Mouse (Mus musculus) urinary bladder, adult 2 months (tissue): ENCODE data around the gene Eif1ad. TPM values are rescaled to one million over a fixed set of nuclear protein-coding genes. Genes with fewer than 3 reads are reported as not detected.
A peak's percentile ranks its signal among the peaks of the same experiment; 100 is the strongest.
"Not testable (repeated sequence)": the region's sequence is repeated elsewhere in the genome, so short reads cannot be mapped to it uniquely, and the experiment has no call there.

Experiments
- DNase-seq: peaks from one replicate; pipeline ENCODE4 v3.0.0; 2022; ENCODE audit warnings: low spot score
- polyA plus RNA-seq: library from polyadenylated mRNA; depleted of rRNA; stranded (reverse); fragments of >200 nt; gene quantifications from 2 replicates; pipeline ENCODE4 v1.2.3, GENCODE M21; 2012; rRNA removed

The Eif1ad gene
- polyA plus RNA-seq: 24.4 and 26.8 TPM in 2 replicates

DNA sequence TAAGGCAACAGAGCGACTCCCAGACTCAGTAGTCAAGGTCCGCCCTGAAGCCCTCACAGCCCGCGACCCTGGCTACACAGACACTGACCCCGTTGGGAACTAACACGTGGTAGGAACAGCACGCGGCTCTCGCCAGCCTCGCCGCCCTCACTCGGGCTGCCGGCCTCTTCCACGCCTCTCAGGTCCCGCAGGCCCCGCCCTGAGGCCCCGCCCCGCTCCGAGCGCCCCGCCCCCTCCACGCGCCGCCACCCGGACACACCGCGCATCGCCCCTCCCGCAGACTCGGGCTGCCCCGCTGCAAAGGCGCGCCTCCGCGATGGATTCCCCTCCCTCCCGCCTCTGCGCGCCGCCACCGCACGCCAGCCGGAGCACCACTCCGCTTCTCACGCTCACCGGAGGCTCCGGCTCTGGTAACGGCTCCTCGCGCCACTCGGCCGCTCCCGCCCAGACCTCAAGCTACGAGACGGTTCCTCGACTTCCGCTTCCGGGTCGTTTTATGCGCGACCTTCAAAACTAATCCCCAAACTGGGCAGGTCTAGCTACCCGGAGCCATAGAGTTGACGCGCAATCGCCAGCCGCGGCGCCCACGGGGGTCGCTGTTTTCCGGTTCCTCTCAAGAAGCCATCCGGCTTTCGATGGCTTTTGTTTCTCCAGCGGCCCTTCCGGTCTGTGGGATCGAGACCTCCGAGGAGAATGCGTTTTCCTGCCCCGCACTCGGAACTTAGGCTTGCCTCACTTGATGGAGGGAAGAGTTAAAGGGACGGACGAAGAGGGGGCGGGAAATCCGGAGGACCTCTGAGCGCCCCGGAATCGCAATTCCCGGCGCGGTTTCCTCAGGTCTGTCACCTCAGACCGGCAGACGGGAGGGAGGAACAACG is at the start of gene Eif1ad:
Gene Eif1ad (plus strand): TSS at position 567 of the 878 bp plus-strand sequence.
- peak; percentile 96 for DNase-seq

DNA sequence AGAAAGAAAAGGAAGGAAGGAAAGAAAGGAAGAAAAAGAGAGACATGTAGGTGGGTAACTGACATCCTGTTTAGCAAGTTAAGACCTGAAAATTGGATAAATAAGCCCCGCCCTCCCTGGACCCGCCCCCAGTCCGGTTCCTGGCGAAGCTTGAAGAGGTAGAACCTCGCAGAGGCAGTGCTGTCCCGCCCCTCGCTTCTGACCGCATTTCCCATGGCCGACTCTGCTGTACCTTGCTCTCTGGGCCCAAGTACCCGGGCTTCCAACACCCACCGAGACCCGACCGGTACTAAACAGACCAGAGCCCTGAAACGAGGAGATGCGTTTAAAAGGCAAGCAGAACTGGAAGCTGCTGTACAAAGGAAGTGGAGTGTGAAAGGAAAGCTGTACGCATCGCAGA is 42.7 kb upstream of the Eif1ad start:
- DNase-seq: no peak

DNA sequence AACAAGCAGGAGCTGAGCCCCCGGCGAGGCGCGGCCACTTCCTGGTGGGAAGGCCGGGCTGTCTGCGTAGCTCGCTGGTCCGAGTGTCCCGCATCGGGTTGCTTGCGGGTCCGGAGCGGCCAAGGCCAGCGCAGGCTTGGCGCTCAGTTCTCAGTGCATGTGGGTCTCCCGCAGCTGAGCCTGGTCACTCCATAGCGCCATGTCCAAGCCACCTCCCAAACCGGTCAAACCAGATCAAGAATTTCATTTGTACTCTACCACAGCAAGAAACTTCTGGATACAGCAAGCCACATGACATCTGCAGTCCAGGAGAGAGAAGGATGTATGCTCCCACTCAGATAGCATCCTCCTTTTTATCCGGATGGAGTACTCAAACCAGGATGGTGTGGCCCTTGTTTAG is 38.6 kb upstream of the Eif1ad start:
- DNase-seq: no peak

DNA sequence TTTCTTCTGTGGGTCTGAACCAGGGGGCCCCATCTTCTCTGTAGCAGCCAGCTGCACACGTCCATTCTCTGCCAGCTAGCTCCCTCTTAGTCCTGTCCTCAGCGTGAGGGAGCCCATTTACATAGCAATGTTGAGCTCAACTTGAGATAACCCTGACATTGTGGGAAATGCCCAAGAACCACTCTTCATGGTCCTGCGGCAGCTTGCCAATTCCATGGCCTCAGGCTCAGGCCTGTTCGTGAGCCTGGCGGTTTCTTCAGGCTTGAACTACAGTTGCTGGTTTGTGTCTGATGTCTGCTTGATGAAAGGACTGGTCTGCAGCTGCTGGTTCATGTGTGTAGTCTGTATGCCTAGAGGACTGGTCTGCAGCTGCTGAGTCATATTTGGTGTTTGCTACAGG is 31.8 kb upstream of the Eif1ad start:
- DNase-seq: no peak

DNA sequence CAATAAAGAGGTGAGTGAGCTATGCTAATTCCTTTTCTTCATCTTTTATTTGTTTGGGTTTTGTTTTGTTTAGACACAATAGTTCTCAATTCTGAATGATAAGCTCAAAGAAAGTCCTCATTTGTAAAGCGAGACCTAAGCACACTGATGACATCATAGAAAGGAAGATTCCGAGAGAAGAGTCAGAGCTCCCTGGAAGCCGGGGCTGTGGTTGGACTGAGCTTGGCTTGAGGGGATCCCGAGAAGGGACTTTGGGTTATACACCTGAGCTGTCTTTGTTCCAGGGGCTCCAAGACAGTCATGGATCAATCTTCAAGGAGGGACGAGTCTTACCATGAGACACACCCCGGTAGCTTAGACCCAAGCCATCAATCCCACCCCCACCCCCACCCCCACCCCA is 31.1 kb upstream of the Eif1ad start, which contains the start of gene Catsper1:
Gene Catsper1 (plus strand): TSS at position 301 of the 400 bp plus-strand sequence.
- DNase-seq: no peak

DNA sequence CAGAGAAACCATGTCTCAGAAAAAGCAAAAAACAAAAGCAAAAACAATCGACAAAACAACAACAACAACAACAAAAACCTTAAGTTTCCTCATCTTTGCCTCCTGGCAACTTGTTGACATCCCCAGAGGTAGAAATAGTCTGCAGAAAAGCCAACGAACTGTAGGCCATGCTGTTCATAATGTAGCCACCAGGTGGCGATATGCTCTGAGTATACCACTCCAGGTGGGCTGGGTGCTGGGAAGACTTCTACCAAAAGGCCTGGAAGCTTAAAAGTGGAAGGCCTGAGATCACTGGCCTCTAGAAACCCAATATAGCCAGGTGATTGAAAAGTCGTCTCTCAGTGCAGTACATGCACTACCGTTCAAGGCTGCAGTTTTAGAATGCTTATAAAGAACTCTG is 28.6 kb upstream of the Eif1ad start:
- peak; percentile 35 for DNase-seq

DNA sequence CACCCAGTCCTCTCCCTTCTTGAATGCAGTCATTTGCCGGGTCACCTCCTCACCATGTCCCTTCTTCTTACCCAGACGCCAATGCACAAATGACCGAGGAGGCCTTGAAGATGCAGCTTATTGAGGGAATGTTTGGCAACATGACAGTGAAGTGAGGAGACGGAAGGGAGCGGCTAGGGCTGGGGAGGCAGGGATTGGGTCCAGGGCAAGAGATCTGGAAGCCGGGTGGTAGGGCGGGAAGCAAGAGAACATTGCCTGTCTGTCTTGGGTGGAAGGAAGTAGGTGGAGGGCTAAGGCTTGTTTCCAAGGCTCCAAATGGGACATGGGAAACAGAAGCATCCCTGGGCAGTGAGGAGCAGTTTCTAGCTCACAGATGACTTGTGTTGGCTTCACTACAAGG is 25.2 kb upstream of the Eif1ad start:
- DNase-seq: no peak

DNA sequence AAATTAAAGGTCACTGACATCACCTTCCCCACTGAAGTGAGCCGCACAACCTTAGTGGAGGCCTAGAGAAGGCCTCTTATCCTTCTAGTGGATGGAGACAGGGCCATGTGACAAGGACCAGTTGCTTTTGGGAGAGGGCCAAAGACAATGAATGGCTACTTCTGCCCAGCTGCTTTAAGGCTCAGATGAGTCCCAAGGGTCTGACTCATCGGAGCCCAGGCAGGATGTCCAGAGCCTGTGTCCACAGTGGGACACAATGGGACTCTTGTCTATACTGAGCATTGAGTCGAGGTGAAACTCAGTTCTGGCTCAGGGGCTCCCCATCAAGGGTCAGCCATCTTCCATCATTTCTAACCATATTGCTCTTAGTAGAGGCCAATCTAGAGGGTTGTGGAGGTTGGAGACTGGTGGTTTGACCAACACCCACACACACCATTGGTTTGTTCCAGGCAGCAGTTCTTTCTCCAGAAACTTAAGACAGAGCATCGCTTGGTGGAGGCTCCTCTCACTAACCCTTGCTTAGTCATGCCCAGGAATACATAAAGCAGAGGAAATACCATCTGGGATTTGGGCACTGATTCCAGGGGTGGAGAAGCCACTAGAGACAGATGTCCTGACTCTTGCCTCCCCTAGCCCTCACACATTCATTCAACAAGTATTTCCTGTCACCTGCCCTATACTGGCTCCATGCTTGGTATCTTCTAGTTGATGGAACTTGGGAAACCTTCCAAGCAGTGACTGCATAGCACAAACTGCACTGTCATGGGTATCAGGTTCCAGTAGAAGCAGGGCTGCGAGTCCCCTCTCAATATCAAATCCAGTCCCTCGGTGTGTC is 21.0 kb upstream of the Eif1ad start:
- DNase-seq: no peak

DNA sequence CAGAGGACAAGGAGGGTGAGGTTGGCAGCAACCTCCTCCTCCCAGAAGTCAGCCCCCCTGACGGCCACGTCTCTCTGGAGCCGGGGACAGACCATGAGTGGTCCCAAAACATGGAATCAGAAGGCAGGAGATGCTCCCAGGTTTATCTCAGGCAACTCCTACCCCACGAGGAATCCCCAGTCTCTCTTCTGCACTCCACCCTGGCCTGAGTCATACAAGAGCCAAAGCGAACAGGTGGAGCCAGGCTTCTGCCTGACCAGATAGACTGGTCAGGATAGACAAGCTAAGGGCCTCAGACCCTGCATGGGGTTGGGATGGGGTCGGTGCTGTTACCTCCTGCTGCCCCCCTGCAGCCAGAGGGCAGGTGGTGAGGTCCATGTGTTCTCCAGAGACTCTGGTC is 18.5 kb upstream of the Eif1ad start:
- no peak for DNase-seq

DNA sequence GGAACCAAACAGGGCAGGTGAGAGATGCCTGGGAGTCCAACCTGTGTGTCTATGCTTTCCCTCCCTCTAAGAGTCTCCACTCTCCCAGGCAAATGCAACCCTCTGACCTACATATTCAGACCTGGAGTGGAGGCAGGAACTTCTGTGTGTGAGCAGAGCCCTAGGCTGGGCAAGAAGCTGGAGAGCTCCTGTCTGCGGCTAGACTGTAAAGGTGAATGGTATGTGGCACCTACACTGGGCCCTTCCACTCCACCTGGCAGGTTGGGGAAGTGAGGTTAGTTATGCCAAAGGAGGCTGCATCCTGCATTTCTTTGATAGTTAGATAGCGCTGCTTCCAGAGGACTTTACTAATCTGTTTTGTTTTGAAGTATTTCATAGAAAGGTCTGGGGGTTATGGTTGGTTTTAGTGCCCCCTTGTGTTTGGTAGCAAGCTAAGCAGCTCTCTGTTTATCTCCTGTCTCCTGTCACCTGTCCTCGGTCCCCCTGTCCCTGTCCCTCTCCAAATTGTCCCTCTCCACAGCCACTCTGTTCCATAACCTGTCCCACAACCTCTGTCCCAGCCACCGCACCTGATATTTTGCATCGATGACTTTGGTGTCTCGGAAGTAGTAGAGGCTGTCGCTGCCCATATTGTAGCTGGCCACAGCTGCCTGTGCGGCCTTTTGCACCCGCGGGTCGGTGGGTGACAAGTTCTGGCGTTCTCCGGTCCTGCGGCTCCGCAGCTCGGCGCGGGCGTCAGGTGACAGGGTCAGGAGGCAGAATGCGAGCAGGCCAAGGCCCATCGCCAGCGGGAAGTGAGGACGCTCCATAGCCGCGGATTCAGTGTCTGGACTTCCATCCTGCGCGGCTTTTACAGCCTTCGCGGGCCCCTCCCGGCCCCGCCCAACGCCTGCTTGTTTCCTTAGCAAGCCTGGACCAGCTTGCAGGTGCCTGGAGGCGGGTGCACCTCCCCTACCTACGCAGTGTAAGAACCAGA is 17.7 kb upstream of the Eif1ad start:
- DNase-seq: peak; percentile 33

DNA sequence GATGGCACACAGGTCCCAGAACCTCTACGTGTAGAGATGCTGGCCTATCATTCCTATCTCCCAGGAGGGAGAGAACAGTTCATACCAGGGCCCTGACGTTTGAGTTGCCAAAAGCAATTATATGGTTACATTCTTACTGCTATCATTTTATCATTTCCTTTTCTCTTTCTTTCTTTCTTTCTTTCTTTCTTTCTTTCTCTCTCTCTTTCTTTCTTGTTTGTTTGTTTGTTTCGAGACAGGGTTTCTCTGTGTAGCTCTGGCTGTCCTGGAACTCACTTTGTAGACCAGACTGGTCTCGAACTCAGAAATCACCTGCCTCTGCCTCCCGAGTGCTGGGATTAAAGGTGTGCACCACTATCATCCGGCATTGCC is 17.1 kb upstream of the Eif1ad start, which contains the start of gene Cst6:
Gene Cst6 (minus strand): TSS at position 73 of the 372 bp plus-strand sequence.
- DNase-seq: not testable (repeated sequence)

DNA sequence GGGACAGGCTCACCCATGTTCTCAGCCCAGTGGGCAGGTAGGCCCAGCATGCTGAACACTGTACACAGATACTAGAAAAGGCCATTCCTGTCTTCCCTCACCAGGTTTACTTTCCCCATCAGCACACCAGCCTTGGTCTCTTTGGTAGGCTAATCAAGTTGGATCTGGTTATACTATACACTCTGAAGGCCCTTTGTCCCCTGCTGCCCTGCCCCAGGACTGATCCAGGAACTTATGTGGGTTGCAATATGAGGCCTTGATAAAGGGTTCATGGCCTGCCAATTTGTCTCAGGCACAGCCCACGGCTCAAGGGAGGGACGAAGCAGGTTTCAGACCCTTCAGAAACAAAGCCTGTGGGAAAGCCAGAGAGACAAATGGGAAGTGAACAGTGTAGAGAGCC is 12.9 kb upstream of the Eif1ad start:
- no peak for DNase-seq

DNA sequence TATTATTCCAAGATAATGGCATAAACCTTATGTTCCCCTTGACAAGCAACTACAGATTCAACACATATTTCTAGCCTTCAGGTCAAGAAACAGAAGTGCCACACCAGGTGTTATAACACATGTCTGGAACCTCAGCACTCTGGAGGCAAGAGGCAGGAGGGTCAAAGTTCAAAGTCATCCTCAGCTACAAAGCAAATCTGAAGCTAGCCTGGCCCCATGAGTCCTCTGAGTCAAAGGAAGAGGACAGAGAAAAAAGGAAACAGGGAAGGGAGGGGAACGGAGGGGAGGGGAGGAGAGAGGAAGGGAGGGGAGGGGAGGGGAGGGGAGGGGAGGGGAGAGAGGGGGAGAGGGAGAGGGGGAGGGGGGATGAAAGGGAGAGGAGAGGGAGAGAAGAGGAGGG is 10.5 kb upstream of the Eif1ad start:
- DNase-seq: no peak

DNA sequence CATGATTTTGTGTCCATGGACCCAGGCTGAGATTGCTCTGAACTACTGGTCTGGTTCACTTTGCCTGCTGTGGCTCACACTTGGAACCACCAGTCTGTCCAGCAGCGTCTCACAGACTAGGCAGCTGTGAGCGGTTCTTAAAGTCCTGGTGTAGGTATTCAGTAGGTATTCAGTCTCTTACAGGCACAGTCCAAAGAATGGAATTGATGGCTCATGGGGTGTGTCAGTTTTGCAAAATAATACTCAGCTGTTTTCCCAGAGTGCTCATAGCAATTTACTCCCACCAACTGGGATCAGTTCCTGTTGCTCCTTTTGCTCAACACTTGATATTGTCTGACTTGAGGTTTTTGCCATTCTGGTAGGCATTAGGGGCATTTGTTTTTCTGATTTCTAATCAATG is 4.4 kb upstream of the Eif1ad start:
- no peak for DNase-seq

DNA sequence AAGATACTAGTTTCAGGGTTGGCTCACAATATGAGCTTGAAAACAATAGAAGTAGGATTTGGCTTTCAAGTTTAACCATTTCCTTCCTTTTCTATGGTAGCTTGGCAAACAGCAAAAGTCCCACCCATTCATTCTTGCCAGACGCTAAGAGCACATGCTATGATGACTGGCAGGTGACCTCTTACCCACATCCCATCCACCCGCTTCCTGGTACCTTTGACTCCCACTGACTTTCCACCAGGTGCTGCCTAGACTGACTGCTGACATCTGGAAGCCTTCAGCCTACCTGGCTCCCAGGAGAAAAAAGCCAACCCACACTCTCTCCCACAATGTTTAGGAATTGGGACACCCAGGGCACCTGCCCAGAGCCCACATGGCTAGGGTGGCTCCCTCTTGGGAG is 2.4 kb upstream of the Eif1ad start:
- no peak for DNase-seq

DNA sequence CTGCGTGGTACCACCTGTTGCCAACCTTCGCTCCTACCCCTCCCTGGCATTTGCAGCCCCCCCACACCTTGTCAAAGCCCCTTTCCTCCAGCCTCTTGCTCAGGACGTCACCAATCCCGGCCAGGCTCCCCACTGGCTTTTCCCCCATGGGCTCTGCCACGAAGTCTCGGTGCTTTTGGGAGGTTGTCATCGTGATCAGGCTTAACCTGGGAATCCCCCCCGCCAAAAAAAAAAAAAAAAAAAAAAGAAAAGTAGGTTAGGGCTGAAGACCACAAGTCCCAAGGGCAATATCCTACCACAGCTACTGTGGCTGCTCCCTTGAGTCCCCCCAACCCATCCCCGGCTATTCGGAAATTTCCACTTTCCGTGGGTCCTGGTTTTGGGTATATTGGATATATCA is 790 bp upstream of the Eif1ad start:
- no peak for DNase-seq

DNA sequence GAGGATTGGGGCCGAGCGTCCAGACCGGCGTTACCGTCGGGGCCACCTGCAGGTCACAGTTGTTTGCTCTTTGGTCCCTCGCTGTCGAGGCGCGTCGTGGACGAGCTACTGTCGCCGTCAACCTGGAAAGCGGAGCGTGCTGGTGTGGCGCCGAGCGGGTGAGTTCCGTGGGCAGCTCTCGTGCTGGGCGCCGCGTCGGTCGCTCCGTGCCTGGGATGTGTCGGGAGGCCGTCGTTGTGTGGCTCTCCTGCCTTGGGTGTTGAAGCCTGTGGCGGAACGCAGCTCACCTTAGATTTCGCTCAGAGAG is 465 bp downstream of the Eif1ad start, which contains the start of gene Banf1:
Gene Banf1 (minus strand): TSS at position 116 of the 307 bp plus-strand sequence.
- DNase-seq: peak; percentile 36

DNA sequence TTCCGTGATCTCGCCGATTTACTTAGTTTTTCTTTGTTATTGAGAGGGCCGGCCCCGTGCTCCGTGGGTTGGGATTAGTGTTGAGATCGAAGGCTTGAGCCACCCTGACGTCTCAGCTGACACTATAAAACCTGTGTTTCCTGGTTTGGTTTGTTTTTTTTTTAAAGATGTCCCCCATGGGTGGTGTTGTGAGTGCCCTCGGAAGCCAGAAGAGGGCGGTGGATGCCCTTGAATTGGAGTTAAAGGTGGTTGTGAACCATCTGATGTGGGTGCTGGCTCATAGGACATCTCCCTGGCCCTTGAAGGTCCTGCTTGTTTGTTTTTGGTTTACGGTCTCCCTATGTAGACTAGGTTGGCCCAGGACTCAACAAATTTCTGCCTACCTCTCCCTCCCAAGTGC is 914 bp downstream of the Eif1ad start:
- no peak for DNase-seq

DNA sequence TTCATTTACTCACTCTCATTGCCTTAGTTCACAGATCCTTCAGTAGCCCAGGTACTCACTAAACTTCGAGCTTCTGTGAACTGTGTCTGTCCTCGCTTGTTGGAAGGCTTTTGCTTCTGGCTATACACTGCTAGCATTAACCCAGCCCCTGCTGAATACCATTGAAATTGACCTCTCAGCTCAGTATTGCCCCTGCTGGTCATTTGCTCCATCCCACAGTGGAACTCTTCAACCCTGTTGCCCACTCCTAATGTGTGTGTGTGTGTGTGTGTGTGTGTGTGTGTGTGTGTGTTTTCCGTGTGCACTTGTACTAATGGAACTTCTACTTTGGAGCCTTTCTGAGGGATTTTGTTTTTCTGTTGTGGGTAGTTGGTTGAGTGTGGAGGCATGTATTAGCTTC is 4.4 kb downstream of the Eif1ad start:
- DNase-seq: no peak

DNA sequence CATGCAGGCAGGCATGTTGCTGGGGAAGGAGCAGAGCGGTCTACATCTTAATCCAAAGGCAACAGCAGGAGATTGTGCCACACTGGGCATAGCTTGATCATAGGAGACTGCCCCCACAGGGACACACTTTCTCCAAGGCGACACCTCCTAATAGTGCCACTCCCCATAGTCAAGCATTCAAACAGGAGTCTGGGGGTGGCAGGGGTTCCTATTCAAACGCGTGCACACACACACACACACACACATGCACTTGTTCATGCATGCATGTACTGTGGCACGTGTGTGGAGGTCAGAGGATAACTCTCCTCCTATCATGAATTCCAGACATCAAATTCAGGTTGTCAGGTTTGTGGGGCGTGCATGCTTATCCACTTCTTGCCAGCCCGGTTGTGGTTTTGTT is 6.2 kb downstream of the Eif1ad start:
- no peak for DNase-seq

DNA sequence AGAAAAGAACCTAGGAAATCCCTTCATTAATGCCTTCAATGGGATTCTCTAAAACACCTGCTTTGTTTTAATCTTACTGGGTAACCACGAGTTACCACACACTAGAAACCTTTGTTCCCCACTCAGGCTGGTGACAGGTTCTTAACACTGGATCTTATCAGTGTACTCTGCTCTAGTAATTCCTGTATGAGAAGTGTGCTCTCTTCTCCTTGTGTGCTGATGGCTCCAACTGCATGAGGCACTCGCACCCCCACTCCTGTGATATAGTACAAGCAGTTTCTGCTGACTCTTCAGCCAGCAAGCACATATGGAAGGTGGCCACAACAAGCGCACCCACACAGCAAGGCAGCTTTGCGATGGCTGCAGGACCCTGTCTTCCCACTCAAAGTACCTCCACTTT is 7.6 kb downstream of the Eif1ad start:
- DNase-seq: no peak

DNA sequence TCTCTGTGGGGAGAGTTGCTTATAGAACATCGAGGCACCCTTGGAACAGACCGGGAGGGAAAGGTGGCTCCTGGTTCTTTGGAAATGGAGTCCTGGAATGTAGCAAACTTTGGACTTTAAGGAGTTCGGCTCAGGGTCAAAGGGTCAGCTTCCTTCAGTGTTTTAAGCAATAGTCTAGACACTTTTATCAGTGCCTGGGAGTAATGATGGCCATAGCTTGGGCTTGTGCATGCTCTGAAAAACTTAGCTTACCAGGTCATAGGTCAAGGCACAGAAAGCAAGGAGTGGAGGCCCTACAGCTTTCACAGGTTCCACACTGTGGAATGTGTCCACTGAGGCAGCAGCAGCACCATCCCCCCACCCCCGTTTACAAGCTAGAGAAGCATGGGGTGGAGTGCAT is 8.2 kb downstream of the Eif1ad start:
- no peak for DNase-seq
